Mouse (Mus musculus) MEL (cell line): ENCODE results near the gene Ccdc152. TPM values are rescaled to one million over a fixed set of nuclear protein-coding genes. Genes with fewer than 3 reads are reported as not detected.

ENCODE experiments used
- DNase-seq: peaks from one replicate; pipeline ENCODE4 v3.0.0; 2011; ENCODE audit warnings: low read depth, low spot score
- H3K27ac ChIP-seq: 2 replicates; pipeline ENCODE4 v1.5.1; 2012; ENCODE audit warnings: low read depth, mild to moderate bottlenecking, control low read depth, low read length, moderate library complexity; ENCODE audit not compliant: control insufficient read depth
- H3K27me3 ChIP-seq, 2 experiments: fragments of 150-350 bp in 1 of 2; sonication (generic) in 1 of 2; 2 replicates each; pipeline ENCODE4 v1.6.1; 2012; ENCODE audit warnings: low read length in 2 of 2, mild to moderate bottlenecking in 2 of 2, improper control_type of control experiment in 1 of 2, moderate library complexity in 1 of 2; ENCODE audit not compliant: insufficient read depth in 2 of 2, control insufficient read depth in 1 of 2
- H3K36me3 ChIP-seq, 2 experiments: 2 replicates each; pipeline ENCODE4 v1.6.1; 2012 to 2014; ENCODE audit warnings: low read length in 2 of 2, improper control_type of control experiment in 1 of 2, inconsistent platforms in 1 of 2, mild to moderate bottlenecking in 1 of 2; ENCODE audit not compliant: insufficient read depth in 2 of 2, control insufficient read depth in 1 of 2
- H3K4me1 ChIP-seq, 2 experiments: fragments of 150-350 bp in 1 of 2; sonication (generic) in 1 of 2; 2 replicates each; pipeline ENCODE4 v1.6.1; 2012; ENCODE audit warnings: low read length in 2 of 2, improper control_type of control experiment in 1 of 2, mild to moderate bottlenecking in 1 of 2; ENCODE audit not compliant: insufficient read depth in 2 of 2, control insufficient read depth in 1 of 2
- H3K4me3 ChIP-seq, 2 experiments: fragments of 150-350 bp in 1 of 2; sonication (generic) in 1 of 2; 2 replicates each; pipeline ENCODE4 v1.5.1; 2012; ENCODE audit warnings: low read depth in 2 of 2, low read length in 2 of 2, mild to moderate bottlenecking in 2 of 2, moderate library complexity in 2 of 2, control low read depth in 1 of 2, improper control_type of control experiment in 1 of 2; ENCODE audit not compliant: control insufficient read depth in 1 of 2, insufficient read depth in 1 of 2
- H3K79me2 ChIP-seq: 2 replicates; pipeline ENCODE4 v1.6.1; 2012; ENCODE audit warnings: mild to moderate bottlenecking, low read length, moderate library complexity; ENCODE audit not compliant: control insufficient read depth, poor library complexity, insufficient read depth
- H3K9ac ChIP-seq: 2 replicates; pipeline ENCODE4 v1.6.1; 2012; ENCODE audit warnings: low read depth, mild to moderate bottlenecking, control low read depth, low read length, moderate library complexity; ENCODE audit not compliant: control insufficient read depth, poor library complexity, severe bottlenecking
- H3K9me3 ChIP-seq: fragments of 150-350 bp; sonication (generic); replicated peaks from 2 replicates; pipeline ENCODE4 v1.6.1; 2012; ENCODE audit warnings: mild to moderate bottlenecking, low read length, improper control_type of control experiment, moderate library complexity; ENCODE audit not compliant: insufficient read depth
- BHLHE40 ChIP-seq: IDR thresholded peaks from 2 replicates; pipeline ENCODE4 v1.6.1; 2012; ENCODE audit warnings: low read depth, mild to moderate bottlenecking, inconsistent platforms, low read length, improper control_type of control experiment, borderline replicate concordance
- CHD1 ChIP-seq: IDR thresholded peaks from 2 replicates; pipeline ENCODE4 v1.6.1; 2012; ENCODE audit warnings: low read depth, mild to moderate bottlenecking, inconsistent platforms, low read length, improper control_type of control experiment
- CHD2 ChIP-seq: IDR thresholded peaks from 2 replicates; pipeline ENCODE4 v1.6.1; 2011; ENCODE audit warnings: low read length, improper control_type of control experiment
- E2F4 ChIP-seq: IDR thresholded peaks from 2 replicates; pipeline ENCODE4 v1.6.1; 2011; ENCODE audit warnings: low read depth, low read length, improper control_type of control experiment, borderline replicate concordance
- ELF1 ChIP-seq: IDR thresholded peaks from 2 replicates; pipeline ENCODE4 v1.6.1; 2014; ENCODE audit warnings: low read depth, mild to moderate bottlenecking, inconsistent platforms, low read length, improper control_type of control experiment, moderate library complexity
- EP300 ChIP-seq, 2 experiments: IDR thresholded peaks; 2 replicates each; pipeline ENCODE4 v1.6.1; 2011; ENCODE audit warnings: improper control_type of control experiment in 2 of 2, low read length in 2 of 2, low read depth in 1 of 2, mild to moderate bottlenecking in 1 of 2
- KAT2A ChIP-seq: conservative IDR thresholded peaks from 2 replicates; pipeline ENCODE4 v1.6.1; 2012; ENCODE audit warnings: low read depth, low read length, improper control_type of control experiment, inconsistent platforms
- MAFK ChIP-seq: IDR thresholded peaks from 2 replicates; pipeline ENCODE4 v1.6.1; 2011; ENCODE audit warnings: low read depth, mild to moderate bottlenecking, low read length, improper control_type of control experiment, borderline replicate concordance
- MAX ChIP-seq: IDR thresholded peaks from 2 replicates; pipeline ENCODE4 v1.6.1; 2011; ENCODE audit warnings: low read length, improper control_type of control experiment
- MXI1 ChIP-seq: IDR thresholded peaks from 2 replicates; pipeline ENCODE4 v1.6.1; 2011; ENCODE audit warnings: mild to moderate bottlenecking, low read depth, low read length, improper control_type of control experiment
- MYB ChIP-seq: IDR thresholded peaks from 2 replicates; pipeline ENCODE4 v1.6.1; 2011; ENCODE audit warnings: mild to moderate bottlenecking, low read depth, low read length, improper control_type of control experiment
- MYC ChIP-seq: IDR thresholded peaks from 2 replicates; pipeline ENCODE4 v1.6.1; 2011; ENCODE audit warnings: low read depth, mild to moderate bottlenecking, low read length, improper control_type of control experiment, moderate library complexity
- NELFE ChIP-seq: IDR thresholded peaks from 2 replicates; pipeline ENCODE4 v1.6.1; 2011; ENCODE audit warnings: low read depth, low read length, improper control_type of control experiment
- POLR2A ChIP-seq, 2 experiments: IDR thresholded peaks; 2 replicates each; pipeline ENCODE4 v1.6.1; 2011 to 2012; ENCODE audit warnings: low read length in 2 of 2, mild to moderate bottlenecking in 2 of 2, control low read depth in 1 of 2, improper control_type of control experiment in 1 of 2, low read depth in 1 of 2, moderate library complexity in 1 of 2; ENCODE audit not compliant: control insufficient read depth in 1 of 2, insufficient read depth in 1 of 2, poor library complexity in 1 of 2
- RCOR1 ChIP-seq: IDR thresholded peaks from 2 replicates; pipeline ENCODE4 v1.6.1; 2012; ENCODE audit warnings: low read depth, mild to moderate bottlenecking, inconsistent platforms, low read length, improper control_type of control experiment
- SMC3 ChIP-seq: IDR thresholded peaks from 2 replicates; pipeline ENCODE4 v1.6.1; 2011; ENCODE audit warnings: low read depth, low read length, improper control_type of control experiment
- USF1 ChIP-seq: IDR thresholded peaks from 2 replicates; pipeline ENCODE4 v1.6.1; 2014; ENCODE audit warnings: low read depth, mild to moderate bottlenecking, inconsistent platforms, low read length, improper control_type of control experiment, moderate library complexity
- USF2 ChIP-seq, 2 experiments: IDR thresholded peaks; 2 replicates each; pipeline ENCODE4 v1.6.1; 2011 to 2012; ENCODE audit warnings: improper control_type of control experiment in 2 of 2, low read length in 2 of 2, borderline replicate concordance in 1 of 2, inconsistent platforms in 1 of 2, low read depth in 1 of 2, mild to moderate bottlenecking in 1 of 2; ENCODE audit not compliant: insufficient read depth in 1 of 2
- ZC3H11A ChIP-seq: IDR thresholded peaks from 2 replicates; pipeline ENCODE4 v1.6.1; 2012; ENCODE audit warnings: low read depth, mild to moderate bottlenecking, inconsistent platforms, low read length, improper control_type of control experiment
- ZKSCAN1 ChIP-seq: IDR thresholded peaks from 2 replicates; pipeline ENCODE4 v1.6.1; 2012; ENCODE audit warnings: low read depth, mild to moderate bottlenecking, inconsistent platforms, low read length, improper control_type of control experiment, moderate library complexity
- polyA plus RNA-seq, 2 experiments: library from polyadenylated mRNA; stranded (reverse) in 1 of 2; unstranded in 1 of 2; fragments of >175 nt in 1 of 2; fragments of >200 nt in 1 of 2; gene quantifications; 2 replicates each; pipeline versions ENCODE4 v1.2.1 to v1.2.4; 2012; ENCODE audit warnings: low replicate concordance in 2 of 2, low read depth in 1 of 2; ENCODE audit not compliant: insufficient read length in 2 of 2, insufficient read depth in 1 of 2, missing spikeins in 1 of 2
- total RNA-seq: library from RNA; depleted of rRNA; stranded (reverse); fragments of 300-350 nt; gene quantifications from 2 replicates; pipeline ENCODE4 v1.2.3, GENCODE M21; 2012

The Ccdc152 gene
- total and polyA plus RNA-seq, 3 experiments, result not detected

DNA sequence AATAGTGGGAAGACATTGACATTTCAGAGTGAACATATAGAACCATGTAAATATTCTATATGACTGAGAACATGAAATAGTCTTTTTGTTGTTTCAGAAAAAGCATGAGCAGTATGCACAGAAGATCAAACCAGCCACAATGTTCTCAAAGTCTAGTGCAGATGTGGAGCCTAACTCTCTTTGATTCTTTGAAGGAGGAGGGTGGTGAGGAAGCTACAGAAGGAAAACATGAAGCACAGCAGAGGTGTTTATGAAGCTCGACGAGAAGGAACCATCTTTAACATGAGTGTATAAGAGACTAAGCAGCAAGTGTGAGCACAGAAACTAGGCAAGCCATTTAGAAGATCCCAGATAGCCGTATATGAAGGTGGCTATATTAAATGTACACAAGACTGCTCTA lies 6.5 kb upstream of the Ccdc152 start:
- no peaks in the 10 kb centered on the region for H3K4me1 ChIP-seq
- no peaks in the 10 kb centered on the region for H3K36me3 ChIP-seq
- no peak overlapping the region for H3K4me3 ChIP-seq
- H3K9ac ChIP-seq, result no peak overlapping the region
- H3K79me2 ChIP-seq, result no peaks in the 10 kb centered on the region
- H3K27me3 ChIP-seq, result no peaks in the 10 kb centered on the region
- no peak for DNase-seq
- no peaks in the 10 kb centered on the region for H3K9me3 ChIP-seq
- H3K27ac ChIP-seq, result no peak overlapping the region
- TF ChIP-seq RCOR1 (no peak), MXI1 (no peak), BHLHE40 (no peak), MAFK (no peak), ELF1 (no peak), POLR2A (IDR thresholded peaks at IDR 0.05; ENCODE audit: control insufficient read depth in 1 of 2, insufficient read depth in 1 of 2, low read depth in 1 of 2, low read length in 2 of 2, poor library complexity in 1 of 2) (no peak), CHD2 (no peak), ZC3H11A (no peak), NELFE (no peak), E2F4 (no peak), CHD1 (no peak), SMC3 (no peak), MYC (no peak), MYB (no peak), USF2 (IDR thresholded peaks at IDR 0.05; ENCODE audit: borderline replicate concordance in 1 of 2, insufficient read depth in 1 of 2, low read depth in 1 of 2, low read length in 2 of 2) (no peak)

DNA sequence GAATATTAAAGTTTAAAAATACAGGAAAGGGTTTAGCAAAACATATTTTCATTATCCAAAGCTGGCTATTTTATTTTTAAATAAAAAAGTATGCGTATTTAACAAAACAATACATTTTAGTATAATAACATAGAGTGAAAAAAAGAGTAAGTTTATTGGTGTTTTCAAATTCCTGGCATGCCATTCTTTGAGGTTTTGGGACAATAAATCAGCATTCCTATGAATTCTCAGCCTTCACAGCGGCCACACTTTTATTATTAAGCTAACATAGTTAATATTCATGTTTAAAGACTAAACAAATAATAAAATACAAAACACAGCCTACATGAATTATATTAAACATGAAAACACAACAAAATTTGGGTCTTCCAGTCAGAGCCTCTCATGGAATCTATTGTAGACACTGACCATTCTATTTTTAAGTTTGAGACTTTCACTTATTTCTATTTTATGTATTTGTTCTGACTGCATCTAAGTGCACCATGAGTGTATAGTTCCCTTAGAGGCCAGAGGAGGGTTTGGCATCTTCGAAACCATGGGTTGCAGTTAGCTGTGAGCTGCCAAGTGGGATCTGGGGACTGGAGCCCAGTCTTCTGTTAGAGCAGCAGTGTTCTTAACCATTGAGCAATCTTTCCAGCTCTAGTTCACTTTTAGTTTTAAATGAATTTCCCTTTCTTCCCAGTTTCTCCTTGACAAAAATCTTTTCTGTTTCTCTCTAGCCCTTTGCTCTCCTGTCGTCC lies 2.8 kb downstream of the Ccdc152 start:
- no peak for DNase-seq
- Histone ChIP-seq H3K79me2 (no peaks in the 10 kb centered on the region), H3K27ac (no peak overlapping the region), H3K9me3 (no peaks in the 10 kb centered on the region), H3K27me3 (no peaks in the 10 kb centered on the region), H3K36me3 (no peaks in the 10 kb centered on the region), H3K9ac (no peak overlapping the region), H3K4me3 (no peak overlapping the region), H3K4me1 (no peaks in the 10 kb centered on the region)
- TF ChIP-seq KAT2A, result no peak
- TF ChIP-seq CHD1, result no peak
- TF ChIP-seq ZKSCAN1, result no peak
- no peak for TF ChIP-seq ELF1
- TF ChIP-seq SMC3, result no peak
- TF ChIP-seq POLR2A (IDR thresholded peaks at IDR 0.05; ENCODE audit: control insufficient read depth in 1 of 2, insufficient read depth in 1 of 2, low read depth in 1 of 2, low read length in 2 of 2, poor library complexity in 1 of 2), result no peak
- TF ChIP-seq EP300 (IDR thresholded peaks at IDR 0.05; ENCODE audit: low read depth in 1 of 2, low read length in 2 of 2), result no peak
- no peak for TF ChIP-seq USF1
- no peak for TF ChIP-seq MAX
